Mouse (Mus musculus): Measurements from ENCODE around the gene Whamm.

- TF ChIP-seq EP300 (IDR thresholded peaks at IDR 0.05) (no peak), CTCF (IDR thresholded peaks at IDR 0.05) (no peak)
These were observed 1.7 kb downstream of the Whamm start for GRCm38 (mm10) chr7:81572610-81573268.

Data from lung, postnatal 0 days (tissue).